Mouse (Mus musculus): ENCODE measurements around the gene Zscan10. TPM values are rescaled to one million over a fixed set of nuclear protein-coding genes. Genes with fewer than 3 reads are reported as not detected.
"Not testable (repeated sequence)": the region's sequence is repeated elsewhere in the genome, so short reads cannot be mapped to it uniquely, and the experiment has no call there.

Gene Zscan10
- polyA plus RNA-seq, 1 experiment from 2014 or later: 0.21 TPM

DNA sequence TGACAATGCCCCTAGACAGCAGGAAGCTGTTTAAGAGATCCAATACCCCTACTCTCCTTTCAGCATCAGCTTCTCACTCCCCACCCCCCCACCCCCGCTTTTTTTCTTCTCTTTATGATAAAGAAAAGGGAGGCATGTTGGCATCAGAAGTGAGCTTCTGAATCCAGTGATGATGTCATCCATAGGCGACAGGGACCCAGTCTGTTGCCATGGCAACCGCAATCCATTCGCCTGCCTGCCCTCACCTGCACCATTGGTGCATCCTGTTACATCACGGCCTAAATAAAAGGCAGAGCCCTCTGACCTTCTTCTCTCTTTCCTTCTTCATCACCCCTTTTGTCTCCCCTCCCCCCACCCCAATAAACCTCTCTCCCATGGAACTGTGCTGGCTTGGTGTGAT lies 32.3 kb upstream of the Zscan10 start:
- H3K4me1 ChIP-seq: peaks cover 6% of the 10 kb centered on the region
- no peak for DNase-seq (ENCODE audit: low spot score)
- peaks cover 2% of the 10 kb centered on the region; the same call in 1 of the 2 replicates for H3K36me3 ChIP-seq
- no peaks in the 10 kb centered on the region for H3K27me3 ChIP-seq (ENCODE audit: insufficient read depth, poor library complexity, severe bottlenecking)
- no peaks in the 10 kb centered on the region for H3K9me3 ChIP-seq
- H3K27ac ChIP-seq: no peak overlapping the region
- no peak overlapping the region for H3K4me3 ChIP-seq
- 50% methylated on average over 5 of the region's 5 CpGs for WGBS

DNA sequence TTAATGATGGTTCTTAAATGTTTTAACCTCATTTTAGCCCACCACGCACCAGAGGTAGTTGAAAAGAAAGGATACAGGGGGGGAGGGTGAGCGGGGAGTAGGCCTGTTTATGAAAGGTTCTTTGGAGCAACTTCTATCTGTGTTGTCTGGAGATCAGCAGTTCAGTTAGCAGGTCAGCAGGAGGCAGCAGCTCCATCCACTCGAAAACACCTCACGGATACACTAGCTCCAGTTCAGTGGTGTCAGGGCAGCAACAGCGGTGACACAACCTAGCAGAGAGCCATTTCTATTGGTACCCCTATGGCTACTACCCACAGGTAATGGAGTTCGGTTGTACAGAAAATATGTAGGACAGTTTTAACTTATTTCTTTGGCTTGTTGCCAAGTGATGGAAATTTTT lies 30.6 kb upstream of the Zscan10 start:
- H3K4me3 ChIP-seq: no peak overlapping the region
- H3K27ac ChIP-seq: no peak overlapping the region
- H3K9me3 ChIP-seq: no peaks in the 10 kb centered on the region
- peaks cover 17% of the 10 kb centered on the region for H3K36me3 ChIP-seq
- no peak for DNase-seq (ENCODE audit: low spot score)
- H3K4me1 ChIP-seq: peaks cover 2% of the 10 kb centered on the region
- H3K27me3 ChIP-seq (ENCODE audit: insufficient read depth, poor library complexity, severe bottlenecking): no peaks in the 10 kb centered on the region
- 43% methylated on average over 6 of the region's 6 CpGs for WGBS

DNA sequence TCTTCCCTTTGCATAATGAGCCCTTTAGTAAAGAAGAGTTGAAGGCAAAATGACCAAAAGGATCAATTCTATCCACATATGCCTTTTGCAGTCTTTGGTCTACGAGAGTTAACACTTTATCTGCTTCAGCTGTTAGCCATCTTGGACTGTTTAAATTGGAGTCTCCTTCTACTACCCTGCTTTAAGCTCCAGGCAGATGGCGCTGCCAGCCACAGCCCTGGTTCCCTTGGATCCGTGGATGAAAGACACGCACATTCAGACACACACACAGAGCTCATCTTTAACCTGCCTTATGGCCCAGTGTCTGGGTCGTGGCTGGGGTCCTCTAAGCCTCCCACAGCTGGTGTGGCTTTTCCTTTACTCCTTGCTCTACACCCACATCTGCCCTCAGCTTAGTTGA lies 29.6 kb upstream of the Zscan10 start:
- DNase-seq (ENCODE audit: low spot score): no peak
- WGBS: 21% methylated on average over 5 of the region's 5 CpGs
- H3K9me3 ChIP-seq: no peaks in the 10 kb centered on the region

DNA sequence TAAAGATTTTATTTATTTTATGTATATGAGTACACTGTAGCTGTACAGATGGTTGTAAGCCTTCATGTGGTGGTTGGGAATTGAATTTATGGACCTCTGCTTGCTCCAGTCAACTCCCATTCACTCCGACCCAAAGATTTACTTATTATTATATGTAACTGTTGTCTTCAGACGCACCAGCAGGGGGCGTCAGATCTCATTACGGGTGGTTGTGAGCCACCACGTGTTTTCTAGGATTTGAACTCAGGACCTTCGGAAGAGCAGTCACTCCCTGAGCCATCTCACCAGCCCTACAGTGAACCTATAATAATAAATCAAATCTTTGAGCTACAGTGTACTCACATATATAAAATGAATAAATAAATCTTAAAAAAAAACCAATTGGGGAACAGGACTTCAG lies 28.6 kb upstream of the Zscan10 start:
- Histone ChIP-seq H3K36me3 (peaks cover 36% of the 10 kb centered on the region), H3K27ac (no peak overlapping the region)

More for the DNA sequence above, 29.6 kb upstream of the Zscan10 start:
- Histone ChIP-seq H3K27me3 (ENCODE audit: insufficient read depth, poor library complexity, severe bottlenecking) (no peaks in the 10 kb centered on the region), H3K4me1 (no peaks in the 10 kb centered on the region), H3K36me3 (peaks cover 26% of the 10 kb centered on the region), H3K27ac (no peak overlapping the region), H3K4me3 (no peak overlapping the region)

DNA sequence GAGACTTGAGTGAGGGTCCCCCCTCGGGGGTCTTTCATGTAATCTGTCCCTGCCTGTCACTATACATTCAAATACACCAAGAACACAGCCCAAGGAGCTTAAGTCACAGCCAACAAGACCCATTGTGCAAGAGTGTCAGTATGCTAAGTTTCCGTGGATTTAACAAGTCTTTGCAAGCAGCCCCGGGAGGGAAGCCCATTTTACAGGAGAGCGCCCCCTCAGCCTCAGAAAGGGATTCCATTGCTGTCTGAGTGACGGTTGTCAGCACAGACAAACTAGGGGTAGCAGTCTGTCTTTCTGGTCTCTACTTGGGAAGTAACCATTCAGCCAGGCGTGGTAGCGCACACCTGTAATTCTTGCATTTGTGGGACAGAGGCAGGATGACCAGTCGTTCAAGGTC lies 26.5 kb upstream of the Zscan10 start:
- Histone ChIP-seq H3K36me3 (peaks cover 54% of the 10 kb centered on the region), H3K4me3 (no peak overlapping the region)
- 87% methylated on average over 8 of the region's 8 CpGs for WGBS

More for the DNA sequence above, 28.6 kb upstream of the Zscan10 start:
- WGBS: 76% methylated on average over 6 of the region's 6 CpGs
- no peak for DNase-seq (ENCODE audit: low spot score)
- H3K4me1 ChIP-seq: no peaks in the 10 kb centered on the region
- H3K9me3 ChIP-seq: no peaks in the 10 kb centered on the region
- no peak overlapping the region for H3K4me3 ChIP-seq
- no peaks in the 10 kb centered on the region for H3K27me3 ChIP-seq (ENCODE audit: insufficient read depth, poor library complexity, severe bottlenecking)

DNA sequence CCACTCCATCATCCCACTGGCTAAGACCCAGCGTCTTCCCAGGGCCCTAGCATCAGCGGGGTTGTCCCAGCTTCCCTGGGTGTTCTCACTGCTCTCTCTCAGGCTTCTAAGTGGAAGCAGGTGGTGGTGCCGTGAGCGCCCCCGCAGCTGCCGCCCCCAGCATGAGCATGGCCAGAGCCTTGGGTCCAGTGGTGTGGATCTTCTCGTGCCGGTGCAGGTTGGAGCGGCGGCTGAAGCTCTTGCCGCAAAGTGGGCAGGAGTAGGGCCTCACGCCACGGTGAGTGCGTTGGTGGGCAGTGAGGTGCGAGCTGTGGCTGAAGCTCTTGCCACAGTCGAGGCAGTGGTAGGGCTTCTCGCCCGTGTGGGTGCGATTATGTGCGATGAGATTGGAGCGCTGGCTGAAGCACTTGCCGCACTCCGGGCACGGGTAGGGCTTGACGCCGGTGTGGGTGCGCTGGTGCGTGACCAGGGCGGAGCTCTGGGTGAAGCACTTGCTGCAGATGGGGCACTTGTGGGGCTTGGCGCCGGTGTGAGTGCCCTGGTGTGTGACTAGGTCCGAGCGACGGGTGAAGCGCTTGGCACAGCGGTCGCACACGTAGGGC lies 24.6 kb upstream of the Zscan10 start:
- no peaks in the 10 kb centered on the region for H3K4me1 ChIP-seq
- no peak overlapping the region for H3K27ac ChIP-seq
- DNase-seq (ENCODE audit: low spot score): no peak
- WGBS: 91% methylated on average over 38 of the region's 38 CpGs
- no peaks in the 10 kb centered on the region for H3K9me3 ChIP-seq
- H3K27me3 ChIP-seq (ENCODE audit: insufficient read depth, poor library complexity, severe bottlenecking): no peaks in the 10 kb centered on the region
- no peak overlapping the region for H3K4me3 ChIP-seq
- H3K36me3 ChIP-seq: peaks cover 72% of the 10 kb centered on the region

More for the DNA sequence above, 26.5 kb upstream of the Zscan10 start:
- Histone ChIP-seq H3K9me3 (no peaks in the 10 kb centered on the region), H3K4me1 (no peaks in the 10 kb centered on the region), H3K27me3 (ENCODE audit: insufficient read depth, poor library complexity, severe bottlenecking) (no peaks in the 10 kb centered on the region), H3K27ac (no peak overlapping the region)
- no peak for DNase-seq (ENCODE audit: low spot score)

DNA sequence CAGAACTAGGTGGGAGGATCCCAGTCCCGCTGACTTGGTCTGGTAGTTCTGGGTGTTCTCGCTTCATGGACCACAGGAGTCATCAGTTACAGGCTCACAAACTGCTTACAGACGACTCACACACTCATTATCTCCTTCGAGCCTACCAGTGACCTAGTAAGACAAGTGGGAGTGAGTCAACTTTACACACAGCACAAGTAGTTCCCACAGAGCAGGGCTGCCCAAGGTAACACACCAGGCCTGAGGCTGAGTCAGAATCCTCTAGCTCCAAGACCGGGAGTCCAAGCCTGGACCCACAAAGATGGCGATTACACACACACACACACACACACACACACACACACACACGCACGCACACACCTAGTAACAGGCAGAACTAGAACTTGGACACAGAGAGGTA lies 15.9 kb upstream of the Zscan10 start:
- peaks cover 19% of the 10 kb centered on the region for H3K4me1 ChIP-seq
- 82% methylated on average over 8 of the region's 8 CpGs for WGBS
- no peaks in the 10 kb centered on the region for H3K27me3 ChIP-seq (ENCODE audit: insufficient read depth, poor library complexity, severe bottlenecking)
- H3K27ac ChIP-seq: no peak overlapping the region
- no peaks in the 10 kb centered on the region for H3K9me3 ChIP-seq
- H3K36me3 ChIP-seq: peaks cover 31% of the 10 kb centered on the region
- no peak for DNase-seq (ENCODE audit: low spot score)
- H3K4me3 ChIP-seq: peak overlapping the region; percentile 72

DNA sequence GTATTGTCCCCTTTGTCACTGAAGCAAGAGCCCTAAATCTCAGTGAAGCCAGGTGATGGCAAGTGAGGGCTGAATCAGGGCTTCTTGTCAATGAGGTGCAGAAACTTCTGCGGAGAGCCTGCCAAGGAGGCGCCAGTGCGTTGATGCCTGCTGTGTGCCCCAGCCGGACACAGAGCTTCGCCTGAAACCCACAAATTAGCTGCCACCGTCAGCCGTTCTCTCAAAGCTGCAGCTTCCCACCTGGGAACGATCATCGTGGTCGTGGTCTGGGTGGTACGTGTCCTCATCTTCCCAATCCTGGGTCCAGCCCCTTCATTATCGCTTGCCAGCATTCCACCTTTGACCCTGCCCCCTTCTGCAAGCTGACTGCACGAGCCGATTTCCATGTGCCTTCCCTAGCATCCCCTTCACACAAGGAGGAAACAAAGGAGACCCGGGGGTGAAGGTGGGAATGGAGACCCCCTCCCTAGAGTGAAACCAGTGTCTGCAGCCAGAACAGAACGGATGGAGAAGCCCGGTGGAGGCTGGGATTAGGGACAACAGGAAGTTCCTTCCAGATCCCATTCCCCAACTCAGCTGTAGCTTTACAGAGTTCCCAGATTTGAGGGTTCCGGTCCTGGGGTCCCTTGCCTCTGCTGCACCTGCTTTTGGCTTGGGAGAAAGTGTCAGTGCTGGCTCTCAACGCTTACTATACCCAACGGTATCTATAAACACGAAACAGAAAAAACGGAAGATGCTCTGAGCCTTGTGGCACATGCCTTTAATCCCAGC lies 14.8 kb upstream of the Zscan10 start:
- Histone ChIP-seq H3K9me3 (no peaks in the 10 kb centered on the region), H3K36me3 (peaks cover 19% of the 10 kb centered on the region), H3K4me3 (peak overlapping the region; percentile 72), H3K27ac (peak overlapping the region; percentile 81), H3K4me1 (peaks cover 19% of the 10 kb centered on the region), H3K27me3 (ENCODE audit: insufficient read depth, poor library complexity, severe bottlenecking) (no peaks in the 10 kb centered on the region)
- DNase-seq (ENCODE audit: low spot score): no peak
- under 1% methylated on average over 22 of the region's 22 CpGs for WGBS

DNA sequence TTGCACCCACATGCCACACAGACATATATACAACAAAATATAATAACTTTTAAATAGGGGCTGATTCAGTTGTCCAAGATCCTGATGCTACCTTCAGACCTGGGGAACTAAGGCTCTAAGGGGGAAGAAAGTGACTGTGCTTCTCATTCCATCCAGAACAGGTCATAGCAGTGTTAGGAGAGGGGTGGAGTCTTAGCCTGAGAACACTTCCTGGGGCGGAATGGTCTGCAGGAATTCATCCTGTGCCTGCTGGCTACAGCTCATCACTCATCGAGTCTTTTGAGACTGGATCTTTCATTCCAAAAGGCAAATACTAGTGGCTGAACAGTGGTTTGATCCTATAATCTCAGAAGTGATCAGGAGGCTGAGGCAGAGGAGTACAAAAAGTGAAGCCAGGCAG lies 13.4 kb upstream of the Zscan10 start:
- H3K27me3 ChIP-seq (ENCODE audit: insufficient read depth, poor library complexity, severe bottlenecking): no peaks in the 10 kb centered on the region
- no peaks in the 10 kb centered on the region for H3K9me3 ChIP-seq
- peaks cover 19% of the 10 kb centered on the region for H3K4me1 ChIP-seq
- no peak overlapping the region for H3K27ac ChIP-seq
- no peak for DNase-seq (ENCODE audit: low spot score)
- H3K36me3 ChIP-seq: peaks cover 9% of the 10 kb centered on the region; the same call in 1 of the 2 replicates
- no peak overlapping the region for H3K4me3 ChIP-seq
- WGBS: 46% methylated on average over 2 of the region's 2 CpGs

DNA sequence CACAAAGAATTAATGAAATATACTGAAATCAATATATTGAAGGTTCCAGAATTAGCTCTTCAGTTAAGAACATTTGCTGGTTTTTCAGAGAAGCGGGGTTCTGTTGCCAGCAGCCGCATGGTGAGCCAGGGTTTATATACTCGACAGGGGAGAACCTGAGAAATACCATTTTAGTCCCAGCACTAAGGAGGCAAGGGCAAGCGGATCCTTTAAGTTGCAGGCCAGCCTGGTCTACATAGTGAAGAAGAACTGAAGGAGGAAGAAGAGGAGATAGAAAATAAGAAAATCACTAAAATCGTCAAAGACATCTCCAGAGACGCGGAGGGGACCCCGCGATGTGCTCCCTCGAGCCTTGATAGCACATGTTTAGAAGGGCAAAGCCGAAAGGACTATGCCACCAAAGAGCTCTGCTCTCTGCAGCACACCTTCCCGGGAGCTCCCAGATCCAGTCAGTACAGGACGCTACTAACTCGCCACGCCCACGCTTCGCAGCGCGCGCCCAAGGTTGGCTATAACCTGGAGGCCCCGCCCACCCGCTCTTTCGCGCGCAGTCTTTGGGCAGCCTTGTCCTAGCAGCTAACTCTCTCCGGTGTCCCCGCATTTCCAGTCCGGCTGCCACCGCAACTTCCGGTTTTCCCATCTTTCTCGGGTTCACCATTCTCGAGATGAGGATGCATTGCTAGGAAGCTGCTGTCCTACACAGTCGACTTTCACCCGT lies 8.3 kb upstream of the Zscan10 start:
- Histone ChIP-seq H3K4me1 (no peaks in the 10 kb centered on the region), H3K27me3 (ENCODE audit: insufficient read depth, poor library complexity, severe bottlenecking) (no peaks in the 10 kb centered on the region), H3K9me3 (no peaks in the 10 kb centered on the region), H3K27ac (peak overlapping the region; percentile 88), H3K4me3 (peak overlapping the region; percentile 69), H3K36me3 (no peaks in the 10 kb centered on the region)
- 7% methylated on average over 34 of the region's 34 CpGs for WGBS
- peak; percentile 98 for DNase-seq (ENCODE audit: low spot score)

DNA sequence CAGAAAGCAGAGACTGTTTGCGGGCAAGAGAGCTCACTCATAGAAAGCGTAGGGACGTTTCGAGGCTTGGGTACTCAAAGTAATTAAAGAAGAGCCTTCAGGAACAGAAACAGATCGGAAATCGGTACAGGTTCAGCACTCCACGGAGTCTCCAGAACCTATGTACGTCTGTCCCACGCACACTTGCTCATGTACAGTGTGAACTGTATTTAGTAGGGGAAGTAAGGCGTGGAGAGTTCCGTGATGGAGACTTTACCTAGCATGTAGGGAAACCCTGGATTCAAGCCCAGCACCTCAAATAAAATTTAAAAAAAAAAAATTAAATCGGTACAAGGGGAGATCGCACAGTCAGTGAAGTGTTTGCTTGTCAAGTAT lies 7.7 kb upstream of the Zscan10 start:
- 17% methylated on average over 13 of the region's 13 CpGs for WGBS
- DNase-seq (ENCODE audit: low spot score): no peak
- no peaks in the 10 kb centered on the region for H3K4me1 ChIP-seq
- H3K9me3 ChIP-seq: no peaks in the 10 kb centered on the region
- H3K4me3 ChIP-seq: peak overlapping the region; percentile 69
- peak overlapping the region; percentile 88 for H3K27ac ChIP-seq
- H3K36me3 ChIP-seq: no peaks in the 10 kb centered on the region
- no peaks in the 10 kb centered on the region for H3K27me3 ChIP-seq (ENCODE audit: insufficient read depth, poor library complexity, severe bottlenecking)

DNA sequence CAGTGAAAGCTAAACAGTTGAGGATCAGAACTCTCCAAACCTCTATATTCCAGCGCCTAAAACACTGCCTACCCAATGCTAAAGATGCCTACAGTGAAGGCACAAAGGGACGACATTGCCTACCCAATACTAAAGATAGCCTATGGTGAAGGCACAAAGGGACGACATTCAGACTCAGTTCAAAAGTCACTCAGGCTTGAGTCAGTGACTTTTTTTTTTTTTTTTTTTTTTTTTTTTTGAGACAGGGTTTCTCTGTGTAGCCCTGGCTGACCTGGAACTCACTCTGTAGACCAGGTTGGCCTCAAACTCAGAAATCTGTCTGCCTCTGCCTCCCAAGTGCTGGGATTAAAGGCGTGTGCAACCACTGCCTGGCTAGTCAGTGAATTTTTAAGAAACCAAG lies 5.5 kb upstream of the Zscan10 start:
- 78% methylated on average over 4 of the region's 4 CpGs for WGBS
- not testable (repeated sequence) for H3K27me3 ChIP-seq (ENCODE audit: insufficient read depth, poor library complexity, severe bottlenecking); DNase-seq (ENCODE audit: low spot score); H3K27ac ChIP-seq; H3K4me3 ChIP-seq; H3K9me3 ChIP-seq; H3K36me3 ChIP-seq
- H3K4me1 ChIP-seq: peaks cover 13% of the 10 kb centered on the region

All from heart, embryonic 10.5 days (tissue).